Mouse (Mus musculus): ENCODE results near the gene Mrpl12. TPM values are rescaled to one million over a fixed set of nuclear protein-coding genes. Genes with fewer than 3 reads are reported as not detected.

Mrpl12 gene
- total and polyA plus RNA-seq, 3 experiments, result 63.2 to 514 (median 125) TPM

DNA sequence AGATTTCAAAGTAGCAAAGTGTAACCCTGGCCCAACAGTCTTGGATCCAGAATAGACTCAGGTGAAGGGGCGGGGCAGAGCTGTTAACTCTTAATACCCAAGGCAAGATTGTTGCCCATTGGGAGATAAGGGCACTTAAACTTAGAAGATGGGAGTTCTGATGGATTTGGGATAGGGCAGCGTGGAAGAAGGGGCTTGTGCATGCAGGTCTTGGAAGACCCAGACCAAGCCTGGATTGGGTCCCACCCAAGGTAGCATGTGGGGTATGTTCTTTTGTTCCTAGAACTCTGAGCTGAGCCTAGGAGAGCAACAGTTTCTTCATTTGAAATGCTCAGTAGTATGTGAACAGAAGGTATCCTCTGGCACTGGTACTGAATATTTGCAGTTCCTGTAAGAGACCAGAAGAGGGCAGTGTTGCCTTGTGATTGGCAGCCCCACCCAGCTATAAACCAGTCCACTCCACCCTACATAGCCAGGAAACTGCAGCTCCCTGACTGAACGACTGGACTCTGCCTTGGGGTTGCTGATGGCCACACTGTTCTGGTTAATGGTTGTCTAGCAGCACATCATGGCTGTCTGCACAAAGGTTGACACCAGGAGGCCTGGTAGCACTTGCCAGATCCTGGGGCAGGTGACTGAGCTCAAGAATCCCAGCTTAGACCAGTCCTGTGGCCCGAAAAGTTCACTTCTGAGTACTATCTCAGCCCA is 4.8 kb downstream of the Mrpl12 start:
- TF ChIP-seq POLR2AphosphoS5 (IDR thresholded peaks at IDR 0.05; ENCODE audit: insufficient replicate concordance, low read depth, low read length), result 0 out of 2 replicates have a peak, but pooled peaks have one; percentile 58
- peak; percentile 94 for TF ChIP-seq CTCF (IDR thresholded peaks at IDR 0.05; ENCODE audit: low read depth, low read length)
- no peak for TF ChIP-seq TAL1 (conservative IDR thresholded peaks at IDR 0.05; ENCODE audit: low read depth, low read length)
- Histone ChIP-seq H3K4me1 (ENCODE audit: insufficient read depth, low read depth, low read length) (peaks cover 82% of the 10 kb centered on the region), H3K9me3 (replicated peaks) (no peaks in the 10 kb centered on the region), H3K36me3 (replicated peaks) (peaks cover 73% of the 10 kb centered on the region), H3K27me3 (ENCODE audit: insufficient read depth, low read length) (no peaks in the 10 kb centered on the region), H3K4me3 (ENCODE audit: low read depth, low read length) (peak overlapping the region; percentile 36; the same call in 1 of the 2 replicates)
- peak; percentile 47 for DNase-seq (ENCODE audit: low spot score)
- ATAC-seq (ENCODE audit: extremely low read depth, insufficient number of reproducible peaks, low FRiP score, poor library complexity, severe bottlenecking), result peak; percentile 24

DNA sequence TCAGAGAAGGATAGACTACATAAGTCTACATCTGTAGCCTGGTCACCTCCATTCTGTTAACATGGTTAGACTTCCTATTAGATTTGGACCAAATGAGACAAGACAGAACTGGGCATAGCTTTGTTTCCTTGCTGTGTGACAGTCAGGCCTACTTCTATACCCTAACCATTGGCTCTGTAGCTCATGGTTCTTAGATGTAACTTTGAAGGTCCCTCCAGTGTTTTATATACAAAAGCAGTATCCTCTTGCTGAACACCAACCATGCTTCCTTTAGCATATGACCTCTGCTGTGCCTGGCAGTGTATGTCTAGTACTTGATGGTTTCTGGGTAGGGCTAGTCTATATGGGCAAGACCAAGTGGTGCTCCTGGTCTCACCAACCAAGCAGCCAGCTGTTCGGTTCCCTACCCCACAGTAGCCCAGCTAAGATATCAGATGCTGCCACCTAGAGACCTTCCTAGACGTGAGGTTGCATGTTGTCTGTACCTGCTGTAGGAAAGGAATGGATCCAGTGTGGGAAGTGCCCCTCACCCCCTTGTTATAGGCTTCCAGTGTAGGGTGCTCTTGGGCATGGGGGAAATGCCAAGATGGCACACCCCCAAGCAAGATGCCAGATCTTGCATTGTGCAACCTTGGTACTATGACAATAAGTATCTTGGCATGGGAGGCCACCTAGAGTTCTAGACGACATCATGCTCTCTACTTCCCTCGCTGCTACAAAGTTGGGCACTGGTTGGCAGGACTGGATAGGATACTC is 6.1 kb downstream of the Mrpl12 start:
- TF ChIP-seq POLR2AphosphoS5 (IDR thresholded peaks at IDR 0.05; ENCODE audit: insufficient replicate concordance, low read depth, low read length), result no peak; the same call in 1 of the 2 replicates
- TF ChIP-seq GATA1 (IDR thresholded peaks at IDR 0.05; ENCODE audit: borderline replicate concordance, low read length), result no peak
- no peak for TF ChIP-seq GATA2 (IDR thresholded peaks at IDR 0.05; ENCODE audit: borderline replicate concordance, low read depth, low read length)
- TF ChIP-seq TAL1 (conservative IDR thresholded peaks at IDR 0.05; ENCODE audit: low read depth, low read length), result no peak
- no peak for TF ChIP-seq CTCF (IDR thresholded peaks at IDR 0.05; ENCODE audit: low read depth, low read length)

DNA sequence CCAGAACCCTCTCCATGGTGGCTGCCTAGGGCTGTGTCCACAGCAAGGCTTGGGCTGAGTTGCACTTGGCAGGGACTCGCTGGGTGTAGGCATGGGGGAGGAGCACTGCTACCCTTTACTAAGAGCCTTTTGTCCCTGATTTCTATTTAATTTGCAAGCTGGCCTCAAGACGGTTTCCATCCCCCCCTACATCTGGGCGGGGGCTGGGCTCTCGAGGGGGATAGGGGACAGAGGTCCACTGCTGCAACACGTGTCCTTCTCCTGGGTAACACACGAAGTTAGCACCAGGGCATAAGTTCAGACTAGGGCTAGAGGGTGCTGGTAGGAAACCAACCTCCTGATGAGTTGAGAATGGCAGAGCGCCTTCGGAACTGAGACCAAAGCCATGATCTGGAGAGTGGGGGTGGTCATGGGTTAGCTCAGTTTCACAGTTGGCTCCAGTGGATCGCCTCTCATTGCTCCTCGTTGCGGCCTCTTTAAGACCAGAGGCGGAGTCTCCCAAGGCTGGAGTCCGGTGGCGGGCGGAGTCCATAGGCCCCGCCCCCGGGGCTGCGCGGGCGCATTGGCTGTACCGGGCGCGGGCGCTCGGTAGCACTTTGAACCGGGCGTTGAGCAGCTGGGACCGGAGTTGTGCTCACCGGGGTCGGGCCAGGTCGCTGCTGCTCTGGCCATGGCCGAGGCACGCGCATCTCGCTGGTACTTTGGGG is 7.1 kb downstream of the Mrpl12 start, which contains the start of gene Slc25a10:
Gene Slc25a10, plus strand, starts transcription at position 524 of the 707 bp plus-strand sequence.
- ATAC-seq (ENCODE audit: extremely low read depth, insufficient number of reproducible peaks, low FRiP score, poor library complexity, severe bottlenecking), result peak; percentile 52; the same call in 1 of the 2 replicates
- Histone ChIP-seq H3K4me3 (ENCODE audit: low read depth, low read length) (peak within 1 kb of the TSS; percentile 88), H3K4me1 (ENCODE audit: insufficient read depth, low read depth, low read length) (peaks cover 73% of the 10 kb centered on the region)

More for the DNA sequence above, 6.1 kb downstream of the Mrpl12 start:
- Histone ChIP-seq H3K9me3 (replicated peaks) (no peaks in the 10 kb centered on the region), H3K4me3 (ENCODE audit: low read depth, low read length) (no peak overlapping the region; the same call in 1 of the 2 replicates), H3K36me3 (replicated peaks) (peaks cover 84% of the 10 kb centered on the region), H3K27me3 (ENCODE audit: insufficient read depth, low read length) (no peaks in the 10 kb centered on the region), H3K4me1 (ENCODE audit: insufficient read depth, low read depth, low read length) (peaks cover 82% of the 10 kb centered on the region)
- ATAC-seq (ENCODE audit: extremely low read depth, insufficient number of reproducible peaks, low FRiP score, poor library complexity, severe bottlenecking) (no peak), DNase-seq (ENCODE audit: low spot score) (no peak)

DNA sequence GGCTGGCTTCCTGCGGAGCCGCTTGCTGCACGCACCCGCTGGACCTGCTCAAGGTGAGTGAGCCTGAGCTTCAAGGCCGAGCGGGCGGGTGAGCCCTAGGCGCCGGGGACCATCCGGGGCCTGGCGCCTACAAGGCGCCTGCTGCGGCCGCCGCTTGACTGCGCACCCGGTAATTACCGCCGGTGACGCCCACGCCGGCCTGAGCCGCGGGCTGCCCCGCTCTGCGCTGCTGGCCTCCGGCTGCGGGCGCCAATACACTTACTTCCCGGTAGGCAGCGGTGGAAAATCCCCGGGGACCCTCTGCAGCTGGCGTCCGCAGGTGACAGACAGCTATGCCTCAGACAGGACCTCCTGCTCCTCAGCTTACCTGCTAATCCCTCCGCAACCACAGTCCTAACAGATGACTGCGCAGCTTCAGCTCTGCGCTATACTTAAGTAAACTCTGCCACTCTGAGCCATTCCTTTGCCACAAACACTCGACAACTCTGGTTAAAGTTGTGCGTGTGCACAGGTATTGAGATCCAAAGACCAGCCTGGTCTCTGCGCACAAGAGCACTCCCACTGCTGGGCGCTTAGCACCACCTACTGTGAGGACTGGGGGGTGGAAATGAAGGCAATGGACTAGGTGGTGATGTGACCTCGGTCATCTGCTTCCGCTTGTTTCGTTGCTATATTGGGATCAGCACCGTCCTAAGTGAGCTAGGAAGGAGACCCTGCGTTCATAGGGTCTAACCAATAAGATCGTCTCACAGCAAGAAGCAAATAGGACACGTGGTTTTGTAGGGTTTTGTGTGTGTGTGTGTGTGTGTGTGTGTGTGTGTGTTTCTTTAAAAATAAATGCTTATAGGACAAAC is 7.8 kb downstream of the Mrpl12 start:
- TF ChIP-seq GATA1 (IDR thresholded peaks at IDR 0.05; ENCODE audit: borderline replicate concordance, low read length), result no peak
- no peak for TF ChIP-seq CTCF (IDR thresholded peaks at IDR 0.05; ENCODE audit: low read depth, low read length)
- no peak for TF ChIP-seq TAL1 (conservative IDR thresholded peaks at IDR 0.05; ENCODE audit: low read depth, low read length)
- TF ChIP-seq POLR2AphosphoS5 (IDR thresholded peaks at IDR 0.05; ENCODE audit: insufficient replicate concordance, low read depth, low read length), result no peak
- no peak for TF ChIP-seq GATA2 (IDR thresholded peaks at IDR 0.05; ENCODE audit: borderline replicate concordance, low read depth, low read length)
- Histone ChIP-seq H3K4me3 (ENCODE audit: low read depth, low read length) (peak overlapping the region; percentile 88), H3K9me3 (replicated peaks) (no peaks in the 10 kb centered on the region), H3K4me1 (ENCODE audit: insufficient read depth, low read depth, low read length) (peaks cover 69% of the 10 kb centered on the region), H3K27me3 (ENCODE audit: insufficient read depth, low read length) (no peaks in the 10 kb centered on the region), H3K36me3 (replicated peaks) (peaks cover 84% of the 10 kb centered on the region)
- peak; percentile 63 for DNase-seq (ENCODE audit: low spot score)
- peak; percentile 48; the same call in 1 of the 2 replicates for ATAC-seq (ENCODE audit: extremely low read depth, insufficient number of reproducible peaks, low FRiP score, poor library complexity, severe bottlenecking)

More for the DNA sequence above, 7.1 kb downstream of the Mrpl12 start, which contains the start of gene Slc25a10:
- Histone ChIP-seq H3K27me3 (ENCODE audit: insufficient read depth, low read length) (no peaks in the 10 kb centered on the region), H3K9me3 (replicated peaks) (no peaks in the 10 kb centered on the region), H3K36me3 (replicated peaks) (peaks cover 84% of the 10 kb centered on the region)
- no peak for TF ChIP-seq GATA1 (IDR thresholded peaks at IDR 0.05; ENCODE audit: borderline replicate concordance, low read length)
- TF ChIP-seq GATA2 (IDR thresholded peaks at IDR 0.05; ENCODE audit: borderline replicate concordance, low read depth, low read length), result no peak
- TF ChIP-seq CTCF (IDR thresholded peaks at IDR 0.05; ENCODE audit: low read depth, low read length), result no peak
- no peak for TF ChIP-seq TAL1 (conservative IDR thresholded peaks at IDR 0.05; ENCODE audit: low read depth, low read length)
- 0 out of 2 replicates have a peak, but pooled peaks have one; percentile 53 for TF ChIP-seq POLR2AphosphoS5 (IDR thresholded peaks at IDR 0.05; ENCODE audit: insufficient replicate concordance, low read depth, low read length)
- DNase-seq (ENCODE audit: low spot score), result peak; percentile 66

DNA sequence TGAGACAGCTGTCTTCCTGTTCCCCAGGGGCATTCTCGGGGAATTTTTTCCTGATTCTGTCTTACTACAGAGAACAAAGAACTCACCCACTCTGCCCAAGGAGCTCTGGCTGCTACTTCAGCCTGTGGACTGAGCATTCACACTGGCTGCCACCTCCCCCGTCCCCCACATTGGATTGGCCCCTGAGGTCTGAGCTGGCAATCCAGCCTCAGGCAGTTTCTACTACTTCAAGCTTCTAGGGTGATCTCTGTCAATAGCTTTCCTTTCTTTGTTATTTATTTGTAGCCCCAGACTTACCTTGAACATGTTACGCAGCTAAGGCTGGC is 8.4 kb downstream of the Mrpl12 start:
- H3K4me1 ChIP-seq (ENCODE audit: insufficient read depth, low read depth, low read length), result peaks cover 63% of the 10 kb centered on the region
- ATAC-seq (ENCODE audit: extremely low read depth, insufficient number of reproducible peaks, low FRiP score, poor library complexity, severe bottlenecking), result no peak
- no peaks in the 10 kb centered on the region for H3K27me3 ChIP-seq (ENCODE audit: insufficient read depth, low read length)
- TF ChIP-seq CTCF (IDR thresholded peaks at IDR 0.05; ENCODE audit: low read depth, low read length) (no peak), POLR2AphosphoS5 (IDR thresholded peaks at IDR 0.05; ENCODE audit: insufficient replicate concordance, low read depth, low read length) (no peak), TAL1 (conservative IDR thresholded peaks at IDR 0.05; ENCODE audit: low read depth, low read length) (no peak), GATA2 (IDR thresholded peaks at IDR 0.05; ENCODE audit: borderline replicate concordance, low read depth, low read length) (no peak), GATA1 (IDR thresholded peaks at IDR 0.05; ENCODE audit: borderline replicate concordance, low read length) (no peak)
- DNase-seq (ENCODE audit: low spot score), result no peak
- peaks cover 84% of the 10 kb centered on the region for H3K36me3 ChIP-seq (replicated peaks)
- peak overlapping the region; percentile 88; the same call in 1 of the 2 replicates for H3K4me3 ChIP-seq (ENCODE audit: low read depth, low read length)
- no peaks in the 10 kb centered on the region for H3K9me3 ChIP-seq (replicated peaks)

Data from G1E (cell line).